Mouse (Mus musculus): ENCODE measurements at regions not wholly inside any gene's neighbourhood (a gene's known extent, or its start where the extent isn't known, plus 50 kb on each side); places are given as distances from the start of the nearest gene placed in this dataset.
A peak's percentile ranks its signal among the peaks of the same experiment; 100 is the strongest.

GRCm38 (mm10) chr8:128030335-128031280, 327.8 kb upstream of the Nrp1 start:
- intact Hi-C loops (cut with DNase I): no loop called here
- no peak for DNase-seq

DNA sequence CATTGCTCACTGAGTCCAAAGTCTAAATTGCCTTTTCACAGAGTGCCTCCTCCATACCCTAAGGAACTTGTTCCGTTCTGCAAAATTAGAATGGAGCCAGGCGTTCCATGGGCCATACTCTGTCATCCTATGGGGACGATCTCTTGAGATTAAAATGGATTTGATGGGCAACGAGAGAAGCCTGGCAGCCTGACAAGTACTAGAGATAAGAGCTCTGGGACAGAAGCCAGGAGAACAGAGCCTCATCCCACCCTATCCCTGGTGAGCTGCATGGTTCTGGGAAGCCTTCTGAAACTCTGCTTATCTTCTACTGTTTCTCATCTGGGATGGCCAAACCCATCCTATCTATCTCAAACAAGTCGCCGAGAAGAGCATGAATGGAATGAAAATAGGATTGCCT, 324.3 kb upstream of the Nrp1 start:
- intact Hi-C loops (cut with DNase I): no loop called here
- peak; percentile 38 to 43 for DNase-seq

DNA sequence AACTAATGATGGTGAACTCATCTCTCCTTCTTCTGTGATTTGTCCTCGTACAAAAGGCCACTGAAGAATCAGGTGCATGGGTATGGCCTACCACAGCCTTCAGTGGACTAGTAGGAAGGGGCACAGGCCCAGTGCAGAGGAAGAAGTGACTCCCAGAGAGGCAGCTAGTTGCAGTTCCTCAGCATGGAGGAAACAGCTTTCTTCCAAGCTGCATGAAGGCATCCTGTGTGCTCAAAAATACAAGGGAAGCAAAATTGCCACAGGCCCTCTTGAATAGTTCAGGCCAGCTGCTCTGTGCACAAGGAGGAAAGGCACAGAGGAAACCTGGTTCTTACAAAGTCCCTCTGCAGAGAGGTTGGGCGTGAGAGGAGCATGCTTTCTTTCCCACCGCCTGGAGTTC, 322.7 kb upstream of the Nrp1 start:
- intact Hi-C loops (cut with DNase I): no loop called here
- no peak for DNase-seq

DNA sequence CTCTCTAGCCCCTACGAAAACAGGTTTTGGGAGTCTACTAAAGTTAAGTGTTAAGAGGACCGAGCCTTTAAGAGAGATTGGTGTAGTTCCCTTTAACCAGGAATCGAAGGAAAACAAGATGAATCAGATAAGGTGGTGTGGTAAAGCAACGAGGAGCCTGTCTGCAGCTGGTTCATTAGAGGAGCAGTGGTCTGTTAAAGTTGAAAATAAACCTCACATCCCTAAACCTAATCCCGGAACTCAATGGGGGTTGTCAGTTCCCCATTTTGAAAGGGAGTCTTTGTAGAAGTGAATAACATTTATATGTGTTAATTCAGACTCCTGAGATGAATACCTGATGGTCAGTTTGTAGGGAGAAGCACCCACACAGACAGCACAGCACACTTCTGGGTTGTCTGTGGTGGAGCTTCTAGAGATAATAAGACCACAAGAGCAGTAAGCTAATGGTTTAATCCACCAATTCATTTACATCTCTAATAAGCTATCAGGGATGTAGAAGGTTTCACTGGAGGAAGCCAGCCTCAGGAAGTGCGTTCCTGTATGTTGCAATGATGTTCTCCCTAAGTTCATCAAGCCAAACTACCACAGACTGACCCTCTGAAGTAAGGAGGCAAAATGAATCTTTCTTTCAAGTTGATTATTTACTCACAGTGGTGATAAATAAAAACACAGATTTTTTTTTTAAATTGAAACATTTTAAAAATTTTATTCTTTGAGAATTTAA, 318.9 kb upstream of the Nrp1 start:
- no peak for DNase-seq

DNA sequence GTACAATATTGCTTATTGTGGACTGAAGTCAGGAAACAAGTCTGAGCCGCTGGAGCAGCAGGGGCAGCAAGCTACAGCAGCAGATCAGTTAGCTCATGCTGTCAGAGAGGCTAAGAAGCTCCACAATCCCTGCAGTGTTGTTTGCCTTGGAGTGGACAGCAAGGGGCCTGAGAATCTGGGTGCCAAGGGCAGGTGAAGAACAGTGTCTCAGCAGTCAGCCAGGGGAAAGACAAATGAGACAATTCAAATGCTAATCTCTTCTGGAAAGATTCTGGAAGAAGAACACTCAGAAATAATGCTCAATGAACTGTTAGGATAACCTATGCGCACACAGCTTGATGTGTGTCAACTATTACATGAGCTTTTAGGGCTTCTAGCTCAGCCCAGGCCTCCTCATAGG, 315.5 kb upstream of the Nrp1 start:
- DNase-seq: no peak
- intact Hi-C loops (cut with DNase I): no loop called here

More for the DNA sequence above, 318.9 kb upstream of the Nrp1 start:
- intact Hi-C loops (cut with DNase I): no loop called here

DNA sequence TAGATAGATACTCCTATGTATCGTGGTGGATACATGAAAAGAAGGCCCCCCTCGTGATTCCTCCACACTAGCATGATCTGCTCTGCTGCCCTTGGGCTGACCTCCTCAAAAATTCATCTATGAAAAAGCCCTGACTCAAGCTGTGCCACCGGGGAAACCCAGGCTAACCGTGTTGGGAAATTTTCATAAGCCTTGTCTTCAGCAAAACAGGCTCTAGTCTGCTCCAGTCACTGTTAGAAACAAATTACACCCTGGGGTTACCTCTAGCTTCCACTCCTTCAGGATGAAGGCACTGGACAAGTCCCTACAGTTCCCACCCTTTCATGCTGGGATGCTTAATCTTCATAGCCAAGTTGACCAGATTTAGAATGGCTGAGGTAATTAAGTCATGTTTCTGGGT, 315.0 kb upstream of the Nrp1 start:
- DNase-seq: no peak
- intact Hi-C loops (cut with DNase I): no loop called here

DNA sequence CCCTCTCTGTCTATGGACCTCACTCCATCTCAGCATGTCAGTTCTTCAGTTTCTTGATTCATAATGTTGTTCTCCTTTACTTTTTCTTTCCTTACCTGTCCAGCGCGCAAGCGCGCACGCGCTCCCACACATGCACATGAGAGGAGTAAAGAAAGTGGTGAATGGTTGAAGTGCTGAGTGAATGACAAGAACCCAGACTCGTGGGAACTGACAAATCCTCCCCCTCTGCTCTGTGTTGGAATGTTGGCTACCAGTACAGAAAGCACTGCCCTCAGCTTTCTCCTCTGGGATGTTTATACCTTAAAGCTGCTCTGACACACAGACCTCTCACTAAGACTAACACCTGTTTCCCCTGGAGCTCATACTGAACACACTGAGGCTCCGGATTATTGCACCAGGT, 302.2 kb upstream of the Nrp1 start:
- intact Hi-C loops (cut with DNase I): no loop called here
- no peak for DNase-seq

DNA sequence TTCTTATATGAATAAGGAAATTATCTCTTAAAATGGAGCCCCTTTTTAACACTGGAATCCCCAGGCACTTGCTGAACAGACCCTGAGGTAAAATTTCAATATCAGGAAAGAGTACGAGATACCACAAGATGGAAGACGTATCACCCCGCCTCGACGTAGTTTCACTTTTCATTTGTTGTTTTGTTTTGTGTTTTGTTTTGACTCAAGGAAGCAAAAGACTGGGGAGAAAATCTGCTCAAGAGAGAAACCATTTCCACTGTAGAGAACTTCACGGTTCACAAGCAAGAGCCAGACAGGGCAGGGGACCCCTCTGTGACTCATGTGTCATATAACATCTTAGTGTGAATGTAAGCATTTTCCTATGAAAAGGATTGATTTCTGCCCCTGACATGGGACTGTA, 300.6 kb upstream of the Nrp1 start:
- intact Hi-C loops (cut with DNase I): no loop called here
- DNase-seq: no peak

GRCm38 (mm10) chr8:128059817-128060216, 298.6 kb upstream of the Nrp1 start:
- intact Hi-C loops (cut with DNase I): no loop called here
- no peak for DNase-seq

DNA sequence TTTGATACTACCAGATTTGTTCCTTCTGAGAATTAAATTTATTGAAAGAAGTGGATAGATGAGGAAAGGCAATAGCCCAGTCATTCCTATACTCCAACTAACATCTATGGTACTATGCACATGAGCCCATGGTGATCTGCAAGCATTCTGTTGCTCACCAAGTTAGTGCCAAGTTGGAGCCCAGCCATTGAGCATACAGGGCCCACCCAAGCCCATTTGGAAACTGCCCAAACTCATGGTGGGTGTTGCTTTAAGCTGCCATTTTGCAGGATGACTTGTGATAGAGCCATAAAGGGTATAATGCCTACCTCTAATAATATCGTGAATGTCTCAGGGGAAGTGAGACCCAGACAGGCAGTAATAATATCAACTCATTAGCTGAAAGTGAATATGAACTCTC, 294.2 kb upstream of the Nrp1 start:
- intact Hi-C loops (cut with DNase I): no loop called here
- DNase-seq: no peak

- DNase-seq: no peak
- intact Hi-C loops (cut with DNase I): no loop called here
Measured at GRCm38 (mm10) chr8:128065127-128065526, 293.3 kb upstream of the Nrp1 start.

GRCm38 (mm10) chr8:128065964-128066680, 292.3 kb upstream of the Nrp1 start:
- peak in 1 of 2 experiments; percentile 27 for DNase-seq
- intact Hi-C loops (cut with DNase I): no loop called here

DNA sequence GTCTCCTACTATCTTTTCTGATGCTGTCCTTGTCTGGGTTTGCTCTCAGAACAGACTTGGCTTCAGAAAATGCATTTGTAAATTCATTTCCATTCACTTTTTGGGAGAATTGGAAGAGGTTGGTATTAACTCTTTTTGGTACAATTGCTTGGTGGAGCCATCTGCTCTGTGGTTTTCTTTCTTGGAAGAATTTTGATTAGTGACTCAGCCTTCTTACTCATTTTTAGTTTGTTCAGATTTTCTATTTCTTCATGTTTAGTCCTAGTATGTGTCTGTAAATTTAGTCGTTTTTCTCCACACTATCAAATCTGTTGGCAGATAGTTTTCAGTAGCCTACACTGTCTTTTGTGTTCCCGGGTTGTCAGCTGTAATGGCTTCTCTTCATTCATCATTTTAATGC, 288.7 kb upstream of the Nrp1 start:
- no peak for DNase-seq
- intact Hi-C loops (cut with DNase I): no loop called here

- no peak for DNase-seq
- intact Hi-C loops (cut with DNase I): no loop called here
Measured at GRCm38 (mm10) chr8:128075566-128075965, 282.8 kb upstream of the Nrp1 start.

DNA sequence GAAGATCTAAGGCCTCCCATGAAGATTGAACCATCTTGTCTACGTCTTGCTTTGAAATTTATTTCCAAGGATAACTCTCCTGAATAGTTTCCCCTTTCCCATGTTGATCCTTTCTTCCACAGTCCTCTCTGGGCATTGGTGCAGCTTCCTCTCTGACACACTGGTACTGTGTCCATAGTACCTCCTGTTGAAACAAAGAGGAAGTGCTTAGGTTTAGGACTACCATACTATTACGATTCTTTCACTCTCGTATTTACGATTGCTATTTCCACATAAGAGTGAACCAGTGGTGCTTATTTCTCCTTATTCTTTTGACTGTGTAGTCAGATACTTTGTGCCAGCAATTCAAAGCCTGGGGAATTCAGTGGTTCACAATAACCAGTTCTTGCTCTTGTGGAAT, 282.2 kb upstream of the Nrp1 start:
- DNase-seq: no peak
- intact Hi-C loops (cut with DNase I): no loop called here

- intact Hi-C loops (cut with DNase I): no loop called here
- DNase-seq: no peak
Measured at GRCm38 (mm10) chr8:128078740-128079139, 279.7 kb upstream of the Nrp1 start.

DNA sequence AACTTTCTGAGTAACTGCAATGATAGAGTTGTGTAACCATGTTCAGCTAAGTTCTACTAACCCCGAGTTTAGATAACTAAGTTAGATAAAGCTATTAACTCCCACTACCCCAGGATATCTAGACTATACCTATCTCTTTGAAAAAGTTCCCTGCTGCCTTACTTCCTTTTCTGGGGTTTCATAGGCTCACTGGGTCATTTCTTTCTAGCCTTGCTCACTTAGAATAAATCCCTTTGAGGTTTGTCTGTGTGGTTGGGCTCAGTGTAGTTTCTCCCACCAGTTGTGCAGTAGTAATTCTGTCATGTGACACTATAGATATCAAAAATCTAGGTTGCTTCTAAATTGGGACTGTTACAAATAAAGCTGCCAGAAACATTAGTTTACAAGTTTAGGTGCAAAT, 272.6 kb upstream of the Nrp1 start:
- no peak for DNase-seq
- intact Hi-C loops (cut with DNase I): no loop called here

GRCm38 (mm10) chr8:128087500-128087899, 270.9 kb upstream of the Nrp1 start:
- no peak for DNase-seq
- intact Hi-C loops (cut with DNase I): no loop called here

DNA sequence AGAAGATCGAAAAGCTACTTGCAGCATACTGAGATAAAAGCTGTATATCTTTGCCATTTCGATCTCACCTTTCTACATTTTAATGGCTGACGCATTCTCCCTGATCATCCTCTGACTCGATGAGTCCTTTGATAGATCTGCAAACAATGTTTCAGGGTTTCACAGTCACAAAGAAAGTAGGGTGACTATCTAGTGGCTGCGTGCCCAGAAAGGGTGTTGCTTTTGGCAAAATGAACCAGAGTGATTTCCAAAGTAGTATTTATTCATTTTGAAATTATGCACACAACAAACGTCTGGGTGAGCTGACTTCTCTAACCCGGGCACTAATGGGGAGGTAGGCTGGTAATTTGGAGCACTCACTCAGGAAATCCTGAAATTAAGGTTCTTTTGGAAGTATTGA, 265.6 kb upstream of the Nrp1 start:
- DNase-seq: peak; percentile 47 to 50
- intact Hi-C loops (cut with DNase I): no loop called here

GRCm38 (mm10) chr8:128095451-128095850, 263.0 kb upstream of the Nrp1 start:
- no peak for DNase-seq
- intact Hi-C loops (cut with DNase I): no loop called here

- no peak for DNase-seq
- intact Hi-C loops (cut with DNase I): no loop called here
Measured at GRCm38 (mm10) chr8:128097601-128098000, 260.8 kb upstream of the Nrp1 start.
